Mouse (Mus musculus) heart, adult 2 months (tissue): ENCODE data around the gene Camsap2. TPM values are rescaled to one million over a fixed set of nuclear protein-coding genes. Genes with fewer than 3 reads are reported as not detected.

Source experiments
- DNase-seq, 2 experiments: peaks; one replicate each; pipeline ENCODE4 v3.0.0; 2021
- H3K27ac ChIP-seq: fragments of 200-600 bp; 2 replicates; pipeline ENCODE4 v1.8.1; 2022
- H3K27me3 ChIP-seq: fragments of 200-500 bp; 2 replicates; pipeline ENCODE4 v1.6.1; 2012; ENCODE audit warnings: mild to moderate bottlenecking, low read length, inconsistent platforms, mixed read lengths; ENCODE audit not compliant: control insufficient read depth, insufficient read depth
- H3K36me3 ChIP-seq: fragments of 200-500 bp; 2 replicates; pipeline ENCODE4 v1.6.1; 2012; ENCODE audit warnings: low read length, inconsistent platforms; ENCODE audit not compliant: control insufficient read depth, insufficient read depth
- H3K4me1 ChIP-seq: fragments of 200-500 bp; 2 replicates; pipeline ENCODE4 v1.6.1; 2011; ENCODE audit warnings: low read length; ENCODE audit not compliant: control insufficient read depth, insufficient read depth
- H3K4me3 ChIP-seq: fragments of 200-600 bp; 2 replicates; pipeline ENCODE4 v1.8.1; 2022
- H3K79me2 ChIP-seq: fragments of 200-500 bp; replicated peaks from 2 replicates; pipeline ENCODE4 v1.6.1; 2012; ENCODE audit warnings: mild to moderate bottlenecking, inconsistent platforms, low read length, moderate library complexity, mixed read lengths; ENCODE audit not compliant: control insufficient read depth, insufficient read depth
- H3K9ac ChIP-seq: fragments of 200-500 bp; 2 replicates; pipeline ENCODE4 v1.6.1; 2012; ENCODE audit warnings: low read depth, mild to moderate bottlenecking, control low read depth, inconsistent platforms, low read length, mixed read lengths
- CTCF ChIP-seq: fragments of 200-600 bp; IDR thresholded peaks from 2 replicates; pipeline ENCODE4 v1.8.1; 2022; ENCODE audit warnings: antibody characterized with exemption, mild to moderate bottlenecking, moderate library complexity
- EP300 ChIP-seq: fragments of 200-500 bp; IDR thresholded peaks from 2 replicates; pipeline ENCODE4 v1.6.1; 2011; ENCODE audit warnings: low read depth, low read length, control low read depth; ENCODE audit not compliant: insufficient read depth
- POLR2A ChIP-seq: fragments of 200-500 bp; IDR thresholded peaks from 2 replicates; pipeline ENCODE4 v1.6.1; 2011; ENCODE audit warnings: mild to moderate bottlenecking, low read depth, low read length, control low read depth; ENCODE audit not compliant: insufficient read depth
- WGBS: fragments of 180-500 bp; shearing (Covaris S2); methylation state at CpG from one replicate; pipeline ENCODE4 v1.1.7; 2018; 5-methylcytosine and 5-hydroxymethylcytosine counted together
- intact Hi-C: fragments of 180-260 bp; cut with DNase I; formaldehyde crosslinking; loops from one replicate; pipeline ENCODE4 v1.15.1; 2025
- polyA plus RNA-seq: library from polyadenylated mRNA; depleted of rRNA; stranded (reverse); fragments of >200 nt; gene quantifications from 2 replicates; pipeline ENCODE4 v1.2.3, GENCODE M21; 2012; rRNA removed
- total RNA-seq, 2 experiments: library from RNA; stranded (reverse); gene quantifications; 2 replicates each; pipeline ENCODE4 v1.2.3; 2021

Camsap2 gene
- total and polyA plus RNA-seq, 3 experiments = 4.3 to 21.3 (median 21.2) TPM

DNA sequence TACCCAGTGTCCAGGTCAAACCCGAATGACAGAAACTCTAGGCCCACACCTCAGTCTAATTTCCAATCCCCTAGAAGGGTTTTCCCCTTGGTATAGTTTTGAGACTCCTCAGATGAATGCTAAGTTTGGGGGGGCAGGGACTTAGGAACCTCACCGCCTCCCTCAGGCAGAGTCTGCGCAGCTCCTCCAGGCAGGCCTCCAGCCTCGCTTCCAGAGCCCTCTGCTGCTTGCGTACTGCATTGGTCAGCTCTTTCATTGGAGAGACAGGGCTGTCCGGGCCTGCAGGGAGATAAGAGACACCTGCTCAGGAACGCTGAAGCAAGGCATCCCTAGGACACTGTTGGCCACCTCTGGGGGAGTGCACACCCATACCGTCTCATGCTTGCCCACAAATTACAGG, 119.3 kb downstream of the Camsap2 start:
- WGBS = 84% methylated on average over 8 of the region's 8 CpGs
- Histone ChIP-seq H3K9ac (no peak overlapping the region), H3K4me1 (no peaks in the 10 kb centered on the region), H3K36me3 (no peaks in the 10 kb centered on the region), H3K79me2 (no peaks in the 10 kb centered on the region), H3K27ac (no peak overlapping the region), H3K27me3 (peaks cover 4% of the 10 kb centered on the region), H3K4me3 (no peak overlapping the region)
- intact Hi-C loops = no loop called here
- DNase-seq = no peak
- no peak for TF ChIP-seq EP300
- no peak for TF ChIP-seq POLR2A
- TF ChIP-seq CTCF = no peak

GRCm38 (mm10) chr1:136225846-136226245, 120.1 kb downstream of the Camsap2 start:
- no peak overlapping the region for H3K4me3 ChIP-seq
- H3K27ac ChIP-seq = no peak overlapping the region
- H3K4me1 ChIP-seq = no peaks in the 10 kb centered on the region
- TF ChIP-seq EP300 (no peak), CTCF (no peak), POLR2A (no peak)
- 93% methylated on average over 8 of the region's 8 CpGs for WGBS
- no peaks in the 10 kb centered on the region for H3K36me3 ChIP-seq
- intact Hi-C loops = no loop called here
- H3K79me2 ChIP-seq = no peaks in the 10 kb centered on the region
- H3K9ac ChIP-seq = no peak overlapping the region
- peaks cover 2% of the 10 kb centered on the region for H3K27me3 ChIP-seq
- no peak for DNase-seq

DNA sequence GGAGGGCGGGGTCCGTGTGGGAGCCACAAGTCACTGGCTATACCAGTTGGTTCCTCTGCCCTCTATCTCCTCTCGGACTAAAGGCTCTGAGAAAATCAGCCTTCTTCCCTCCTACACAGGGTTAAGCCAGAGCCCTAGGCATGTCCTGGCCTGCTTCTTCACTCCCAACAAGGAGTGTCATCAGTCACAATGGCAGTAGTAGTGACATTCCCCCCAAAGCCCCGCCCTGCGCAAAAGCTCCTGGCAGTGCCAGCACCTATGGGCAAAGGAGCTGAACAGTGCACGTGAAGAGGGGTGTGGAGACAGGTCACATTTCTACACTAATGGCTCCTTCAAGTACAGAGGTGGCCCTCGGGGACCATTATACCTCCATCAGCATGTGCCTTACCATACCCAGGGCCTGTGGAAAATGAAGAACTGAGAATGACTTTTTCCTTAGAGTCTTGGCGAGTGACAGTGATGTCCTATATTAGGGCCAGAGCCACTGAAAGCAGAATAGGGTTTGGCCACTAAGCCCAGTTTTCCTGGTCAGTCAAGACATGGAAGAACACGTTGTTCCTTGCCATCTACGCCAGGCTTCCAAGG, 122.1 kb downstream of the Camsap2 start:
- no peak for DNase-seq
- H3K4me1 ChIP-seq = no peaks in the 10 kb centered on the region
- intact Hi-C loops = no loop called here
- 86% methylated on average over 10 of the region's 10 CpGs for WGBS
- no peak for TF ChIP-seq POLR2A
- no peak for TF ChIP-seq EP300
- TF ChIP-seq CTCF = no peak
- H3K36me3 ChIP-seq = no peaks in the 10 kb centered on the region
- H3K79me2 ChIP-seq = no peaks in the 10 kb centered on the region
- H3K4me3 ChIP-seq = no peak overlapping the region
- no peak overlapping the region for H3K9ac ChIP-seq
- no peak overlapping the region for H3K27ac ChIP-seq
- H3K27me3 ChIP-seq = no peaks in the 10 kb centered on the region

GRCm38 (mm10) chr1:136222386-136222785, 123.5 kb downstream of the Camsap2 start:
- WGBS = 85% methylated on average over 10 of the region's 10 CpGs
- no peaks in the 10 kb centered on the region for H3K27me3 ChIP-seq
- no peak for TF ChIP-seq POLR2A
- no peak for TF ChIP-seq CTCF
- TF ChIP-seq EP300 = no peak
- no peak overlapping the region for H3K4me3 ChIP-seq
- H3K27ac ChIP-seq = no peak overlapping the region
- no peaks in the 10 kb centered on the region for H3K36me3 ChIP-seq
- no peaks in the 10 kb centered on the region for H3K4me1 ChIP-seq
- DNase-seq = no peak
- H3K79me2 ChIP-seq = no peaks in the 10 kb centered on the region
- intact Hi-C loops = no loop called here
- H3K9ac ChIP-seq = no peak overlapping the region

- Histone ChIP-seq H3K4me3 (no peak overlapping the region), H3K4me1 (no peaks in the 10 kb centered on the region), H3K27me3 (no peaks in the 10 kb centered on the region), H3K79me2 (no peaks in the 10 kb centered on the region), H3K36me3 (no peaks in the 10 kb centered on the region), H3K27ac (no peak overlapping the region), H3K9ac (no peak overlapping the region)
- 66% methylated on average over 10 of the region's 10 CpGs for WGBS
- intact Hi-C loops = no loop called here
- TF ChIP-seq CTCF = no peak
- TF ChIP-seq POLR2A = no peak
- TF ChIP-seq EP300 = no peak
- no peak for DNase-seq
These were observed 125.7 kb downstream of the Camsap2 start for GRCm38 (mm10) chr1:136220037-136220871.

Other genes starting within 250 kb of the Camsap2 start
- under 1 TPM; 0.78 to 0.98 TPM for gene Kif21b, start 214.7 kb downstream of the Camsap2 start, total RNA-seq
- 1.7 and 2.7 TPM in 2 replicates for gene Kif21b, start 214.7 kb downstream of the Camsap2 start, polyA plus RNA-seq
- gene Mroh3, start 133.3 kb downstream of the Camsap2 start, total RNA-seq = not detected
- not detected in 2 replicates for gene Mroh3, start 133.3 kb downstream of the Camsap2 start, polyA plus RNA-seq
- not detected for gene Inava, start 111.8 kb downstream of the Camsap2 start, total RNA-seq
- 0.29 TPM in 1 of 2 replicates, not detected in the other for gene Inava, start 111.8 kb downstream of the Camsap2 start, polyA plus RNA-seq
- not detected for gene Gpr25, start 85.2 kb downstream of the Camsap2 start, total RNA-seq
- gene Gpr25, start 85.2 kb downstream of the Camsap2 start, polyA plus RNA-seq = not detected in 2 replicates
- gene Ddx59, start 69.2 kb upstream of the Camsap2 start, total RNA-seq = 10 to 100 TPM; 11.8 to 14.1 TPM
- gene Ddx59, start 69.2 kb upstream of the Camsap2 start, polyA plus RNA-seq = 4.2 and 7.0 TPM in 2 replicates
- under 1 TPM; 0.08 to 0.30 TPM for gene Kif14, start 120.2 kb upstream of the Camsap2 start, total RNA-seq
- gene Kif14, start 120.2 kb upstream of the Camsap2 start, polyA plus RNA-seq = 0.02 and 0.03 TPM in 2 replicates